In the genomic region with DNA sequence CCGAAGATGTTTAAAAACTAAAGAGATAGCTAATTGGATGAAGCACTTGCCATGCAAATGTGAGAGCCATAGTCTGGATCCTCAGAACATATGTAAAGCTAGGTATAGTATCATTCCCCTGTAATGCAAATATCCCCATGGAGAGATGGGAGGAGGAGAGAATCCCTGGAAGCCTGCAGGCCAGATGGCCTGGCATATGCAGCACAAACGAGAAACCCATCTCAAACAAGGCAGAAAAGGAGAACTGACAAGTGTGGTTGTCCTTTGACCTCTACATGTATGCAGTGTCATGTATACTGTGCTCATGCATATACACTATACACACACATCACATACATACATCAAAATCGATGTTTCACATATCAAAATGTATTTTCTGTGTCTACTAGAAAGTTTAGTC, we compare ENCODE assay signal across 25 mouse cellular contexts. TPM values are rescaled to one million over a fixed set of nuclear protein-coding genes. Genes with fewer than 3 reads are reported as not detected.
DNase-seq lines count a peak whose midpoint lies in the region; ATAC-seq and TF ChIP-seq lines count a peak whose summit lies in the region.
"Had no signal": no experiment of that assay in that cellular context is flagged by ENCODE, and none has a peak within 500 bp of the region (broad histone marks: within the 10 kb centered on the region; RNA-seq: fewer than 3 reads in every experiment).

No protein-coding gene starts in this region.

- no peaks in the 10 kb centered on the region for H3K4me1 ChIP-seq in hindbrain, embryonic 13.5 days (replicated peaks)
- H3K4me1 ChIP-seq in hindbrain, embryonic 14.5 days (replicated peaks; ENCODE audit: control insufficient read depth, insufficient read depth, low read length), result no peaks in the 10 kb centered on the region
- H3K4me1 ChIP-seq in midbrain, postnatal 0 days (ENCODE audit: insufficient read depth, low read length), result no peaks in the 10 kb centered on the region
- no peaks in the 10 kb centered on the region for H3K4me1 ChIP-seq in midbrain, embryonic 10.5 days

- H3K36me3 ChIP-seq in hindbrain, embryonic 13.5 days, result no peaks in the 10 kb centered on the region
- H3K36me3 ChIP-seq in hindbrain, embryonic 14.5 days (replicated peaks; ENCODE audit: control insufficient read depth, insufficient read depth), result no peaks in the 10 kb centered on the region
- H3K36me3 ChIP-seq in midbrain, postnatal 0 days (ENCODE audit: insufficient read depth, low read length), result no peaks in the 10 kb centered on the region
- no peaks in the 10 kb centered on the region for H3K36me3 ChIP-seq in midbrain, embryonic 10.5 days
- H3K36me3 ChIP-seq: limb, embryonic 12.5 days had no signal

- H3K9ac ChIP-seq in hindbrain, embryonic 13.5 days, result no peak overlapping the region
- H3K9ac ChIP-seq in hindbrain, embryonic 14.5 days, result no peak overlapping the region
- no peak overlapping the region for H3K9ac ChIP-seq in midbrain, postnatal 0 days (replicated peaks; ENCODE audit: low read length, poor library complexity, severe bottlenecking)
- H3K9ac ChIP-seq: limb, embryonic 12.5 days; liver, postnatal 0 days had no signal

- no peak overlapping the region for H3K4me3 ChIP-seq in hindbrain, embryonic 13.5 days
- H3K4me3 ChIP-seq in hindbrain, embryonic 14.5 days (replicated peaks; ENCODE audit: low read length), result no peak overlapping the region
- no peak overlapping the region for H3K4me3 ChIP-seq in midbrain, postnatal 0 days (ENCODE audit: low read depth, low read length)
- no peak overlapping the region for H3K4me3 ChIP-seq in midbrain, embryonic 10.5 days
- H3K4me3 ChIP-seq: layer of hippocampus, adult 2 months; limb, embryonic 12.5 days had no signal

- DNase-seq in cerebellum, postnatal 10 days, result peak; percentile 75 to 79
- DNase-seq in cerebellum, adult 18-20 months, result no peak
- DNase-seq in hindbrain, embryonic 14.5 days (ENCODE audit: low spot score), result no peak
- DNase-seq in midbrain, postnatal 0 days (ENCODE audit: low spot score), result peak; percentile 62
- no peak for DNase-seq in midbrain, embryonic 10.5 days (ENCODE audit: low spot score)
- peak; percentile 58 for DNase-seq in retina, postnatal 1 day
- no peak for DNase-seq in urinary bladder, postnatal 4 days (ENCODE audit: low spot score in 2 of 2)
- DNase-seq: adrenal gland, postnatal 25 days; embryo, embryonic 11 days; gastrocnemius, postnatal 14 days; heart, adult 11 months; kidney, postnatal 25 days; liver, postnatal 0 days; lung, postnatal 10 days; right cerebral cortex, postnatal 14 days; thymus, adult 2 months had no signal

- no peaks in the 10 kb centered on the region for H3K9me3 ChIP-seq in hindbrain, embryonic 13.5 days
- H3K9me3 ChIP-seq in hindbrain, embryonic 14.5 days (ENCODE audit: control insufficient read depth, low read length), result no peaks in the 10 kb centered on the region
- H3K9me3 ChIP-seq in midbrain, postnatal 0 days (ENCODE audit: low read length), result no peaks in the 10 kb centered on the region
- H3K9me3 ChIP-seq in midbrain, embryonic 10.5 days (replicated peaks), result no peaks in the 10 kb centered on the region
- H3K9me3 ChIP-seq: limb, embryonic 12.5 days had no signal

- 69% methylated on average over 3 of the region's 3 CpGs for WGBS in hindbrain, embryonic 13.5 days
- 65% methylated on average over 3 of the region's 3 CpGs for WGBS in hindbrain, embryonic 14.5 days
- 68% methylated on average over 3 of the region's 3 CpGs for WGBS in midbrain, postnatal 0 days
- 71% methylated on average over 3 of the region's 3 CpGs for WGBS in midbrain, embryonic 10.5 days

- no peak for TF ChIP-seq CTCF in midbrain, postnatal 0 days (IDR thresholded peaks at IDR 0.05)

- H3K27ac ChIP-seq in hindbrain, embryonic 13.5 days, result no peak overlapping the region
- no peak overlapping the region for H3K27ac ChIP-seq in hindbrain, embryonic 14.5 days
- no peak overlapping the region for H3K27ac ChIP-seq in midbrain, postnatal 0 days (ENCODE audit: low read depth, low read length)
- no peak overlapping the region for H3K27ac ChIP-seq in midbrain, embryonic 10.5 days (replicated peaks)
- H3K27ac ChIP-seq: layer of hippocampus, adult 2 months; limb, embryonic 12.5 days; stomach, postnatal 0 days had no signal

- ATAC-seq in hindbrain, embryonic 13.5 days (ENCODE audit: low FRiP score), result peak; percentile 69; the same call in 1 of the 2 replicates
- ATAC-seq in hindbrain, embryonic 14.5 days (ENCODE audit: low FRiP score), result no peak
- peak; percentile 54; the same call in 1 of the 2 replicates for ATAC-seq in midbrain, postnatal 0 days (ENCODE audit: low FRiP score)
- ATAC-seq: intestine, embryonic 16.5 days; liver, postnatal 0 days had no signal

- no peak overlapping the region for H3K4me2 ChIP-seq in hindbrain, embryonic 13.5 days
- H3K4me2 ChIP-seq in hindbrain, embryonic 14.5 days (replicated peaks), result no peak overlapping the region
- no peak overlapping the region for H3K4me2 ChIP-seq in midbrain, postnatal 0 days (ENCODE audit: low read depth, low read length, poor library complexity, severe bottlenecking)
- H3K4me2 ChIP-seq: heart, embryonic 11.5 days; limb, embryonic 12.5 days; liver, embryonic 11.5 days had no signal

- no peaks in the 10 kb centered on the region for H3K27me3 ChIP-seq in hindbrain, embryonic 13.5 days
- H3K27me3 ChIP-seq in hindbrain, embryonic 14.5 days (ENCODE audit: control insufficient read depth, insufficient read depth, low read length), result no peaks in the 10 kb centered on the region
- H3K27me3 ChIP-seq in midbrain, postnatal 0 days (ENCODE audit: insufficient read depth, low read length), result no peaks in the 10 kb centered on the region
- no peaks in the 10 kb centered on the region for H3K27me3 ChIP-seq in midbrain, embryonic 10.5 days (ENCODE audit: low read depth, poor library complexity, severe bottlenecking)

RNA-seq across cellular contexts. Expression of gene Hs3st5, which starts 35.5 kb away (rescaled TPM):
- polyA plus RNA-seq in hindbrain, embryonic 13.5 days (2015; fragmentation: Nextera tagmentation; extraction: Ambion mirVana), result 24.4 and 25.2 TPM in 2 replicates
- 36.0 and 38.3 TPM in 2 replicates for polyA plus RNA-seq in hindbrain, embryonic 14.5 days (2014; fragmentation: Nextera tagmentation; extraction: Ambion mirVana)
- total RNA-seq in midbrain, postnatal 0 days (2014; rRNA removed), result 38.6 and 46.7 TPM in 2 replicates
- 23.5 and 24.6 TPM in 2 replicates for polyA plus RNA-seq in midbrain, postnatal 0 days (2015; fragmentation: Nextera tagmentation; extraction: Ambion mirVana)
- 1.3 and 1.9 TPM in 2 replicates for polyA plus RNA-seq in midbrain, embryonic 10.5 days (2016; fragmentation: Nextera tagmentation; extraction: Ambion mirVana)
- total RNA-seq: hematopoietic stem cell, adult 5-6 weeks; neutrophil, adult 5-6 weeks had no signal
- polyA plus RNA-seq: liver, postnatal 0 days had no signal

Comparison
In these comparisons a context has a peak if more than half of its experiments do, and no peak if none do; other contexts are left out.
1. DNase-seq: peak in cerebellum, postnatal 10 days (2 of 2), midbrain, postnatal 0 days (single experiment) and retina, postnatal 1 day (single experiment); none in cerebellum, adult 18-20 months (0 of 2), hindbrain, embryonic 14.5 days (single experiment), midbrain, embryonic 10.5 days (single experiment) and urinary bladder, postnatal 4 days (0 of 2).